Comparison of ENCODE assay signal across 8 mouse cellular contexts in the genomic region with DNA sequence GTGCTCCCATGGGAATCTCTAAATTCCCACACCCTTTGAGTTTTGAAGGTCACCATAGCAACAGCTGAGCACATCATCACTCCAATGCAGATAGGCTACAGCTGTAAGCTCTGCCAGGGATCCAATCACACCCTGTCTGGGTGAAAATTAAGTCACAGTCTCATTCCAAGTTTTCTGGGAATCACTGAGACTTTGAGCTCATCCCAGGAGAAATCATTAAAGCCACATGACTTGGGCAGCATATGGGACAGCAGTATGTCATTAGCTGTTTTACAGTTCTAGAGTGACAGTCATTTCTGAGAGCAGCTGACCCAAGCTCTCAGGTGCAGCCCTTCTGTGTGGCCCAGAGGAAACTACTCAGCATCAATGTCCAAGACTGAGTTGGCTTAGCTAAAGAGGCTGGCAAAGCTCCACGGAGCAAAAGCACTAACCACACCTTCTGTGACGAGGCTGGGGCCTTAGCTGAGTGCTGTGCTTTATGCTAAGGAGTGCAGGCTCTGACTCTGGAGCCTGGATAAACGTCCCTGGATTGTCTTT. TPM values are rescaled to one million over a fixed set of nuclear protein-coding genes. Genes with fewer than 3 reads are reported as not detected.
DNase-seq lines count a peak whose midpoint lies in the region; ATAC-seq and TF ChIP-seq lines count a peak whose summit lies in the region.

No protein-coding gene starts in this region.

- DNase-seq in gastrocnemius, postnatal 14 days: peak; percentile 21
- DNase-seq in gastrocnemius, adult 18-20 months (ENCODE audit: low spot score): no peak
- DNase-seq in stomach, postnatal 0 days (ENCODE audit: low spot score): no peak
- DNase-seq in hindbrain, embryonic 14.5 days (ENCODE audit: low spot score): peak; percentile 31
- DNase-seq in telencephalon, adult 2 months (ENCODE audit: low read depth, low spot score): peak; percentile 57
- no peak for DNase-seq in cerebellum, adult 9-11 months

- H3K4me2 ChIP-seq in stomach, embryonic 16.5 days (ENCODE audit: low read depth, low read length): no peak overlapping the region
- no peak overlapping the region for H3K4me2 ChIP-seq in stomach, postnatal 0 days (replicated peaks; ENCODE audit: low read depth)
- no peak overlapping the region for H3K4me2 ChIP-seq in hindbrain, embryonic 14.5 days (replicated peaks)

- no peak for TF ChIP-seq CTCF in stomach, postnatal 0 days (IDR thresholded peaks at IDR 0.05; ENCODE audit: low read depth)

- H3K9me3 ChIP-seq in stomach, embryonic 16.5 days (replicated peaks; ENCODE audit: control insufficient read depth, low read length): no peaks in the 10 kb centered on the region
- no peaks in the 10 kb centered on the region for H3K9me3 ChIP-seq in stomach, postnatal 0 days (ENCODE audit: control insufficient read depth, low read length)
- H3K9me3 ChIP-seq in hindbrain, embryonic 14.5 days (ENCODE audit: control insufficient read depth, low read length): peaks cover 4% of the 10 kb centered on the region; the same call in 1 of the 2 replicates

- ATAC-seq in stomach, embryonic 16.5 days (ENCODE audit: insufficient read depth, low FRiP score): peak; percentile 40; the same call in 1 of the 2 replicates
- ATAC-seq in stomach, postnatal 0 days (ENCODE audit: low FRiP score, low TSS enrichment): no peak
- peak; percentile 85; the same call in 1 of the 2 replicates for ATAC-seq in hindbrain, embryonic 14.5 days (ENCODE audit: low FRiP score)
- no peak for ATAC-seq in megakaryocyte progenitor cell, adult 5-6 weeks (replicated peaks; ENCODE audit: poor library complexity)

- TF ChIP-seq EP300 in stomach, postnatal 0 days (optimal IDR thresholded peaks at IDR 0.05): no peak

- H3K27ac ChIP-seq in stomach, embryonic 16.5 days (ENCODE audit: low read length): no peak overlapping the region
- H3K27ac ChIP-seq in stomach, postnatal 0 days (replicated peaks): no peak overlapping the region
- no peak overlapping the region for H3K27ac ChIP-seq in hindbrain, embryonic 14.5 days

- no peaks in the 10 kb centered on the region for H3K36me3 ChIP-seq in stomach, embryonic 16.5 days (ENCODE audit: control insufficient read depth, insufficient read depth, low read length)
- no peaks in the 10 kb centered on the region for H3K36me3 ChIP-seq in stomach, postnatal 0 days (ENCODE audit: control insufficient read depth, insufficient read depth, low read length)
- H3K36me3 ChIP-seq in hindbrain, embryonic 14.5 days (replicated peaks; ENCODE audit: control insufficient read depth, insufficient read depth): no peaks in the 10 kb centered on the region

- WGBS in stomach, embryonic 16.5 days: 21% methylated on average over 3 of the region's 3 CpGs
- WGBS in stomach, postnatal 0 days: 19% methylated on average over 3 of the region's 3 CpGs
- 34% methylated on average over 3 of the region's 3 CpGs for WGBS in hindbrain, embryonic 14.5 days

- no peak overlapping the region for H3K9ac ChIP-seq in stomach, embryonic 16.5 days (ENCODE audit: low read length)
- no peak overlapping the region for H3K9ac ChIP-seq in stomach, postnatal 0 days (ENCODE audit: low read length)
- no peak overlapping the region for H3K9ac ChIP-seq in hindbrain, embryonic 14.5 days

- no peaks in the 10 kb centered on the region for H3K27me3 ChIP-seq in stomach, embryonic 16.5 days (ENCODE audit: control insufficient read depth, insufficient read depth, low read length)
- H3K27me3 ChIP-seq in stomach, postnatal 0 days (ENCODE audit: control insufficient read depth, insufficient read depth, low read length): no peaks in the 10 kb centered on the region
- no peaks in the 10 kb centered on the region for H3K27me3 ChIP-seq in hindbrain, embryonic 14.5 days (ENCODE audit: control insufficient read depth, insufficient read depth, low read length)

- intact Hi-C loops in gastrocnemius, postnatal 14 days (cut with DNase I; ENCODE audit: low total_unique reads): no loop called here

- no peaks in the 10 kb centered on the region for H3K4me1 ChIP-seq in stomach, embryonic 16.5 days (ENCODE audit: control insufficient read depth, insufficient read depth, low read length)
- no peaks in the 10 kb centered on the region for H3K4me1 ChIP-seq in stomach, postnatal 0 days (replicated peaks; ENCODE audit: control insufficient read depth, insufficient read depth)
- H3K4me1 ChIP-seq in hindbrain, embryonic 14.5 days (replicated peaks; ENCODE audit: control insufficient read depth, insufficient read depth, low read length): no peaks in the 10 kb centered on the region

- H3K4me3 ChIP-seq in stomach, embryonic 16.5 days (replicated peaks; ENCODE audit: low read length): no peak overlapping the region
- H3K4me3 ChIP-seq in stomach, postnatal 0 days (ENCODE audit: low read depth, low read length): no peak overlapping the region
- no peak overlapping the region for H3K4me3 ChIP-seq in hindbrain, embryonic 14.5 days (replicated peaks; ENCODE audit: low read length)

RNA-seq across cellular contexts. Expression of gene Btc, which starts 42.3 kb away (rescaled TPM):
- total RNA-seq in gastrocnemius, postnatal 14 days (2021): under 1 TPM in 1 of 2 experiments, not detected in 1; 0.14 TPM
- total RNA-seq in gastrocnemius, adult 18-20 months (2021): under 1 TPM; 0.80 to 0.83 TPM
- polyA plus RNA-seq in stomach, embryonic 16.5 days (2015; fragmentation: Nextera tagmentation; extraction: Ambion mirVana): 7.0 and 8.8 TPM in 2 replicates
- polyA plus RNA-seq in stomach, postnatal 0 days (2015; fragmentation: Nextera tagmentation; extraction: Ambion mirVana): 15.6 and 16.5 TPM in 2 replicates
- 0.14 TPM in 1 of 2 replicates, not detected in the other for polyA plus RNA-seq in hindbrain, embryonic 14.5 days (2014; fragmentation: Nextera tagmentation; extraction: Ambion mirVana)
- 0.17 and 0.25 TPM in 2 replicates for total RNA-seq in megakaryocyte progenitor cell, adult 5-6 weeks (2015)
- total RNA-seq in megakaryocyte progenitor cell, adult 5-6 weeks (2017): 0.64 TPM in 1 of 2 replicates, not detected in the other

Comparison
In these comparisons a context has a peak if more than half of its experiments do, and no peak if none do; other contexts are left out.
1. DNase-seq: peak in gastrocnemius, postnatal 14 days (single experiment), hindbrain, embryonic 14.5 days (single experiment) and telencephalon, adult 2 months (single experiment); none in gastrocnemius, adult 18-20 months (single experiment), stomach, postnatal 0 days (single experiment) and cerebellum, adult 9-11 months (single experiment).
2. ATAC-seq: peak in stomach, embryonic 16.5 days (single experiment) and hindbrain, embryonic 14.5 days (single experiment); none in stomach, postnatal 0 days (single experiment) and megakaryocyte progenitor cell, adult 5-6 weeks (single experiment).